Mouse (Mus musculus): Measurements from ENCODE around the gene Rims4.

DNA sequence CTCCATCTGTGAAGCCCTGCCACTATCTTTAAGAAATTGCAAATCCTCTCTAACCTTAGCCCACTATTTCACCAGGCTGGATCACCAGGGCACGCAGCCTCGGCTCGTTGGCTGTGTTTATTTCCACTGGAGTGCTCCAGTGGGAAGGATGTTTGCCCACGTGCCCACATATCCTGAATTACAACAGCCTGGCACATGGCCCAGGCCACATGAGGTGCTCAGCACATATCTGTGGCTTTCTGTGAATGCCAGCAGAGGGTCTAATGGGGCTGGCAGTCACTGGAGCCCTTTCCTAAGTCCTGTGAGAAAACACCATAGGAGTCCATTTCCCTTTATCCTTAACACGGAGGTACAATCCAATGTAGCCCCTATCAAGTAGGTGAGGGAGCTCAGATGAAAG lies 92.0 kb downstream of the Rims4 start:
- TF ChIP-seq GATA1 (IDR thresholded peaks at IDR 0.05; ENCODE audit: low read length) (no peak), TAL1 (IDR thresholded peaks at IDR 0.05; ENCODE audit: low read length) (no peak)

Measured in erythroblast, embryonic 14.5 days (primary cell).